Mouse (Mus musculus) hindbrain, embryonic 12.5 days (tissue): ENCODE results near the gene 1500009L16Rik. TPM values are rescaled to one million over a fixed set of nuclear protein-coding genes. Genes with fewer than 3 reads are reported as not detected.

Experiments
- polyA plus RNA-seq: library from polyadenylated mRNA; unstranded; fragments of >200 nt; fragmentation: Nextera tagmentation; extraction: Ambion mirVana; gene quantifications from 2 replicates; pipeline ENCODE4 v1.2.1, GENCODE M21; 2016

1500009L16Rik gene
- polyA plus RNA-seq, 1 experiment from 2014 or later: 40.3 TPM

Other genes starting within 250 kb of the 1500009L16Rik start
- 11.7 and 13.3 TPM in 2 replicates for gene Aldh1l2, start 188.7 kb upstream of the 1500009L16Rik start, polyA plus RNA-seq
- 38.5 and 42.7 TPM in 2 replicates for gene Washc4, start 179.1 kb upstream of the 1500009L16Rik start, polyA plus RNA-seq
- 58.6 and 64.5 TPM in 2 replicates for gene Appl2, start 74.1 kb upstream of the 1500009L16Rik start, polyA plus RNA-seq